Mouse (Mus musculus): Measurements from ENCODE around the gene Pcmtd2. TPM values are rescaled to one million over a fixed set of nuclear protein-coding genes. Genes with fewer than 3 reads are reported as not detected.
"Not testable (repeated sequence)": the region's sequence is repeated elsewhere in the genome, so short reads cannot be mapped to it uniquely, and the experiment has no call there.

Pcmtd2 gene
- total RNA-seq (2021), result 10 to 100 TPM; 64.6 to 69.4 TPM

DNA sequence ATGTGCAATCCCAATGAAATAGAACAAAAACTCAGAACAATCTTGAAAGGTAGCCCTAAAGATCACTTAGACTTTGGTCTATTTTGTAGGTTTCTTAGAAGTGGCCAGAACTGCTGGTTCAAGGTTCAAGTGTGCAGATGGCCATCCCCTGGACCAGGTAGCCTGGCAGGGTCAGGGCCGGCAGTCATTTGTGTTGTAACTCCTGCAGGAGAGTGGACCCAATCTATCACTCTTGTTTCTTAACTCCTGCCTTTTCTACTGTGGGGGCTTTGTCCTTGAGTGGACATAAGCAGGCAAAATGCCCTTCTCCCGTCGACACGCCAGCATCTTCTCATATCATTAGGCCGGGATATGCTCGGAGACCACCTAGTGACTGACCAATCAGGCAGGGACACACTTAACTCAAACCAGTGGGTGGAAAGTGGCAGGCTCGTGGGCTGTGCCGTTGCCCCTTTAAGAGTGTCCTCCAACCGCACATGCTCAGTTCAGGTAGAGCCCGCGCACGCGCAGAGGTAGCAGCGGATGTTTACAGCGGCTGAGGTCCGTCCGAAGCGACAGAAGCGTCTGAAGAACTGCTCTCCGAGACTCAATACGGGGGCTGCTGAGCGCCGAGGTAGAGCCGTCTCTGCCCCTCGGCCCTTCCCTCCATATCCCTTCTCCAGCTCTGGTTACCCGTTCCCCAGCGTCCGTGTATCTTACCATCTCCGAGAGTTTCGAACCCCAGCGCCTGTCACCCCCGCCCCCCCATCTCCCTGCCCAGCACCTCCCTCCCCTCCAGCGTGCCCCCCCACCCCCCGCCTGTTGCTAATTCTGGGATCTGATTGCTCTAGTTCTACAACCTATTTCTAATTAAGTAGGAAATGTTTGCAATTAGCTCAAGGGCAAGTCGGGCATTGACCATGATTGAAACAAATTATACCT is at the start of gene Pcmtd2:
Pcmtd2 (plus strand) TSS at position 483 of the 921 bp plus-strand sequence.
- intact Hi-C loops (cut with DNase I), result loop anchor here (2.0 kb wide), 1 partner anchor 27 kb away; the partner anchor contains the start of gene Polr3k
- DNase-seq, result peak; percentile 94

GRCm38 (mm10) chr2:181789396-181789795 is 48.3 kb upstream of the Pcmtd2 start:
- intact Hi-C loops (cut with DNase I), result no loop called here
- no peak for DNase-seq

DNA sequence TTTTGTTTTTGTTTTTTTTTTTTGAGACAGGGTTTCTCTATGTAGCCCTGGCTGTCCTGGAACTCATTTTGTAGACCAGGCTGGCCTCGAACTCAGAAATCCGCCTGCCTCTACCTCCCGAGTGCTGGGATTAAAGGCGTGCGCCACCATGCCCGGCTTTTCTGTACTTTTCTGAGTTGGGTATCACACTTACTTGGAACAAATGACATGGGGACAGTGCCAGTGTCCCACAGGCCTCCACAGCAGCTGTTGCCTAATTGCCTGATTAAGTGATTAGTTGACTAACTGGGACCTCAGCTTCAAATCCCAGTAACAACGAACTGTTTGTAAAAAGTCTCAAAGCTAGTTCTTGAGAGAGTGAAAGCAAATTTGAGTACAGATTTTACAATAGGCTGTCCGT is 44.5 kb upstream of the Pcmtd2 start:
- DNase-seq; intact Hi-C loops (cut with DNase I): not testable (repeated sequence)

GRCm38 (mm10) chr2:181795641-181796130 is 42.0 kb upstream of the Pcmtd2 start:
- DNase-seq, result no peak
- intact Hi-C loops (cut with DNase I), result no loop called here

- intact Hi-C loops (cut with DNase I), result no loop called here
- no peak for DNase-seq
Observed at GRCm38 (mm10) chr2:181797672-181798071, 40.0 kb upstream of the Pcmtd2 start.

GRCm38 (mm10) chr2:181829032-181829650 is 8.5 kb upstream of the Pcmtd2 start:
- no peak for DNase-seq
- intact Hi-C loops (cut with DNase I), result no loop called here

DNA sequence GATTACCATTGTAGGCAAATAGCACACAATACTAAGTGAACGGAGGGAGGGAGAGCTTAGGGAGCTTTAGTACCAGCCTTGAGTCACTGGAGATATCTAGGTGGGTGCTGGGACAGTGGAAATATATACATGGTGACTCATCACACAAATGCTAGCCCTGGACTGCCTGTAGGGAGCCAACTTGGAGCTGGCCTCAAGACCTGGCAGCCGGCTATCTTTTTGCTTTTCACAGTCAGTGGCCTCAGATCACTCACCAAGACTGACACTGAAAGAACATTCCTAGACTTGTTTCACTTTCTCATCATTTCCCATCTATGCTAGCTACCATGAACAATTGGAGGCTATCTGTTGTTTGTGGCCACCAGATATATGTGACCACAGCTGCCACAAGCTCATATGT is 4.9 kb upstream of the Pcmtd2 start:
- intact Hi-C loops (cut with DNase I), result no loop called here

GRCm38 (mm10) chr2:181838293-181838680 is 633 bp downstream of the Pcmtd2 start:
- intact Hi-C loops (cut with DNase I), result loop anchor here (2.0 kb wide), 1 partner anchor 27 kb away; the partner anchor contains the start of gene Polr3k
- DNase-seq, result peak; percentile 10 to 31

More for the DNA sequence above, 4.9 kb upstream of the Pcmtd2 start:
- no peak for DNase-seq

- intact Hi-C loops (cut with DNase I), result no loop called here
- DNase-seq, result no peak
Observed at GRCm38 (mm10) chr2:181845709-181846394, 8.2 kb downstream of the Pcmtd2 start.

GRCm38 (mm10) chr2:181863791-181864535 is 26.3 kb downstream of the Pcmtd2 start, which contains the start of gene Polr3k:
Gene Polr3k (plus strand): TSS chr2:181864337.
- peak; percentile 86 to 87 for DNase-seq
- intact Hi-C loops (cut with DNase I), result loop anchor here (2.0 to 10.0 kb wide), 2 partner anchors 25 to 219 kb away; no protein-coding TSS in a partner anchor

DNA sequence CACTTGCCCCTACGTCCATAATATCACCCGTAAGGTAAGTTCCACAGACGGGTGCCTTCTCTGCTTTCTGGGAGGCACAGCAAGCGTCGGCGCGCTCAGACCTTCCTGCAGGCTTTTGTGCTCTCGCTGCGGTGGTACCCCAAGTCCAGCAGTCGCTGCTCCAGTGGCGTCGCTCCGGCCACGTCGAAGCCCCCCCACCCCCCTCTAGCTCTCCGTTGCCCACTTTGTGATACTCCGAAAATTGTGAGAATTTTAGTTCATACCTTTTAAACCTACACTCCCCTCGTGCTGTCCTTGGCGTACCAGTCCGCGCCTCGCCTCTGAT is 26.8 kb downstream of the Pcmtd2 start:
- intact Hi-C loops (cut with DNase I), result loop anchor here (2.0 to 10.0 kb wide), 2 partner anchors 26 to 220 kb away; no protein-coding TSS in a partner anchor

GRCm38 (mm10) chr2:181866931-181867330 is 29.3 kb downstream of the Pcmtd2 start:
- intact Hi-C loops (cut with DNase I), result loop anchor here (1.0 to 10.0 kb wide), 3 partner anchors 90 to 222 kb away; no protein-coding TSS in a partner anchor

More for the DNA sequence above, 26.8 kb downstream of the Pcmtd2 start:
- no peak for DNase-seq

GRCm38 (mm10) chr2:181871039-181871438 is 33.4 kb downstream of the Pcmtd2 start:
- intact Hi-C loops (cut with DNase I), result no loop called here
- DNase-seq, result no peak

More at GRCm38 (mm10) chr2:181866931-181867330, 29.3 kb downstream of the Pcmtd2 start:
- peak; percentile 67 to 73 for DNase-seq

- no peak for DNase-seq
- intact Hi-C loops (cut with DNase I), result no loop called here
Observed at GRCm38 (mm10) chr2:181878903-181879302, 41.2 kb downstream of the Pcmtd2 start.

- intact Hi-C loops (cut with DNase I), result no loop called here
- DNase-seq, result no peak
Observed at GRCm38 (mm10) chr2:181883022-181883749, 45.5 kb downstream of the Pcmtd2 start.

All from heart, postnatal 36 days (tissue).